Mouse (Mus musculus) MEL (cell line): ENCODE results near the gene Ankrd50. TPM values are rescaled to one million over a fixed set of nuclear protein-coding genes. Genes with fewer than 3 reads are reported as not detected.

Experiments used
- DNase-seq: peaks from one replicate; pipeline ENCODE4 v3.0.0; 2011; ENCODE audit warnings: low read depth, low spot score
- H3K27ac ChIP-seq: 2 replicates; pipeline ENCODE4 v1.5.1; 2012; ENCODE audit warnings: low read depth, mild to moderate bottlenecking, control low read depth, low read length, moderate library complexity; ENCODE audit not compliant: control insufficient read depth
- H3K27me3 ChIP-seq, 2 experiments: fragments of 150-350 bp in 1 of 2; sonication (generic) in 1 of 2; 2 replicates each; pipeline ENCODE4 v1.6.1; 2012; ENCODE audit warnings: low read length in 2 of 2, mild to moderate bottlenecking in 2 of 2, improper control_type of control experiment in 1 of 2, moderate library complexity in 1 of 2; ENCODE audit not compliant: insufficient read depth in 2 of 2, control insufficient read depth in 1 of 2
- H3K36me3 ChIP-seq, 2 experiments: 2 replicates each; pipeline ENCODE4 v1.6.1; 2012 to 2014; ENCODE audit warnings: low read length in 2 of 2, improper control_type of control experiment in 1 of 2, inconsistent platforms in 1 of 2, mild to moderate bottlenecking in 1 of 2; ENCODE audit not compliant: insufficient read depth in 2 of 2, control insufficient read depth in 1 of 2
- H3K4me1 ChIP-seq, 2 experiments: fragments of 150-350 bp in 1 of 2; sonication (generic) in 1 of 2; 2 replicates each; pipeline ENCODE4 v1.6.1; 2012; ENCODE audit warnings: low read length in 2 of 2, improper control_type of control experiment in 1 of 2, mild to moderate bottlenecking in 1 of 2; ENCODE audit not compliant: insufficient read depth in 2 of 2, control insufficient read depth in 1 of 2
- H3K4me3 ChIP-seq, 2 experiments: fragments of 150-350 bp in 1 of 2; sonication (generic) in 1 of 2; 2 replicates each; pipeline ENCODE4 v1.5.1; 2012; ENCODE audit warnings: low read depth in 2 of 2, low read length in 2 of 2, mild to moderate bottlenecking in 2 of 2, moderate library complexity in 2 of 2, control low read depth in 1 of 2, improper control_type of control experiment in 1 of 2; ENCODE audit not compliant: control insufficient read depth in 1 of 2, insufficient read depth in 1 of 2
- H3K79me2 ChIP-seq: 2 replicates; pipeline ENCODE4 v1.6.1; 2012; ENCODE audit warnings: mild to moderate bottlenecking, low read length, moderate library complexity; ENCODE audit not compliant: control insufficient read depth, poor library complexity, insufficient read depth
- H3K9ac ChIP-seq: 2 replicates; pipeline ENCODE4 v1.6.1; 2012; ENCODE audit warnings: low read depth, mild to moderate bottlenecking, control low read depth, low read length, moderate library complexity; ENCODE audit not compliant: control insufficient read depth, poor library complexity, severe bottlenecking
- H3K9me3 ChIP-seq: fragments of 150-350 bp; sonication (generic); replicated peaks from 2 replicates; pipeline ENCODE4 v1.6.1; 2012; ENCODE audit warnings: mild to moderate bottlenecking, low read length, improper control_type of control experiment, moderate library complexity; ENCODE audit not compliant: insufficient read depth
- BHLHE40 ChIP-seq: IDR thresholded peaks from 2 replicates; pipeline ENCODE4 v1.6.1; 2012; ENCODE audit warnings: low read depth, mild to moderate bottlenecking, inconsistent platforms, low read length, improper control_type of control experiment, borderline replicate concordance
- CHD1 ChIP-seq: IDR thresholded peaks from 2 replicates; pipeline ENCODE4 v1.6.1; 2012; ENCODE audit warnings: low read depth, mild to moderate bottlenecking, inconsistent platforms, low read length, improper control_type of control experiment
- CHD2 ChIP-seq: IDR thresholded peaks from 2 replicates; pipeline ENCODE4 v1.6.1; 2011; ENCODE audit warnings: low read length, improper control_type of control experiment
- ETS1 ChIP-seq: IDR thresholded peaks from 2 replicates; pipeline ENCODE4 v1.6.1; 2012; ENCODE audit warnings: low read depth, mild to moderate bottlenecking, inconsistent platforms, low read length, improper control_type of control experiment, moderate library complexity
- JUND ChIP-seq: IDR thresholded peaks from 2 replicates; pipeline ENCODE4 v1.6.1; 2011; ENCODE audit warnings: low read depth, mild to moderate bottlenecking, improper control_type of control experiment, low read length
- MAFK ChIP-seq: IDR thresholded peaks from 2 replicates; pipeline ENCODE4 v1.6.1; 2011; ENCODE audit warnings: low read depth, mild to moderate bottlenecking, low read length, improper control_type of control experiment, borderline replicate concordance
- MAX ChIP-seq: IDR thresholded peaks from 2 replicates; pipeline ENCODE4 v1.6.1; 2011; ENCODE audit warnings: low read length, improper control_type of control experiment
- MYB ChIP-seq: IDR thresholded peaks from 2 replicates; pipeline ENCODE4 v1.6.1; 2011; ENCODE audit warnings: mild to moderate bottlenecking, low read depth, low read length, improper control_type of control experiment
- NELFE ChIP-seq: IDR thresholded peaks from 2 replicates; pipeline ENCODE4 v1.6.1; 2011; ENCODE audit warnings: low read depth, low read length, improper control_type of control experiment
- NRF1 ChIP-seq: IDR thresholded peaks from 2 replicates; pipeline ENCODE4 v1.6.1; 2014; ENCODE audit warnings: low read depth, mild to moderate bottlenecking, inconsistent platforms, low read length, improper control_type of control experiment, moderate library complexity; ENCODE audit not compliant: poor library complexity, insufficient read depth, severe bottlenecking
- POLR2A ChIP-seq, 2 experiments: IDR thresholded peaks; 2 replicates each; pipeline ENCODE4 v1.6.1; 2011 to 2012; ENCODE audit warnings: low read length in 2 of 2, mild to moderate bottlenecking in 2 of 2, control low read depth in 1 of 2, improper control_type of control experiment in 1 of 2, low read depth in 1 of 2, moderate library complexity in 1 of 2; ENCODE audit not compliant: control insufficient read depth in 1 of 2, insufficient read depth in 1 of 2, poor library complexity in 1 of 2
- POLR2AphosphoS2 ChIP-seq: IDR thresholded peaks from 2 replicates; pipeline ENCODE4 v1.6.1; 2011; ENCODE audit warnings: low read length, improper control_type of control experiment
- POLR2AphosphoS5 ChIP-seq: IDR thresholded peaks from 2 replicates; pipeline ENCODE4 v1.6.1; 2012; ENCODE audit warnings: low read depth, borderline replicate concordance, mild to moderate bottlenecking, inconsistent platforms, low read length, moderate library complexity, mixed read lengths
- RAD21 ChIP-seq: IDR thresholded peaks from 2 replicates; pipeline ENCODE4 v1.6.1; 2011; ENCODE audit warnings: mild to moderate bottlenecking, low read depth, low read length, improper control_type of control experiment
- SIN3A ChIP-seq: IDR thresholded peaks from 2 replicates; pipeline ENCODE4 v1.6.1; 2012; ENCODE audit warnings: low read length, improper control_type of control experiment, inconsistent platforms
- SMC3 ChIP-seq: IDR thresholded peaks from 2 replicates; pipeline ENCODE4 v1.6.1; 2011; ENCODE audit warnings: low read depth, low read length, improper control_type of control experiment
- UBTF ChIP-seq: IDR thresholded peaks from 2 replicates; pipeline ENCODE4 v1.6.1; 2012; ENCODE audit warnings: low read depth, mild to moderate bottlenecking, inconsistent platforms, low read length, improper control_type of control experiment, moderate library complexity, borderline replicate concordance; ENCODE audit not compliant: insufficient read depth
- USF1 ChIP-seq: IDR thresholded peaks from 2 replicates; pipeline ENCODE4 v1.6.1; 2014; ENCODE audit warnings: low read depth, mild to moderate bottlenecking, inconsistent platforms, low read length, improper control_type of control experiment, moderate library complexity
- USF2 ChIP-seq, 2 experiments: IDR thresholded peaks; 2 replicates each; pipeline ENCODE4 v1.6.1; 2011 to 2012; ENCODE audit warnings: improper control_type of control experiment in 2 of 2, low read length in 2 of 2, borderline replicate concordance in 1 of 2, inconsistent platforms in 1 of 2, low read depth in 1 of 2, mild to moderate bottlenecking in 1 of 2; ENCODE audit not compliant: insufficient read depth in 1 of 2
- ZC3H11A ChIP-seq: IDR thresholded peaks from 2 replicates; pipeline ENCODE4 v1.6.1; 2012; ENCODE audit warnings: low read depth, mild to moderate bottlenecking, inconsistent platforms, low read length, improper control_type of control experiment
- ZKSCAN1 ChIP-seq: IDR thresholded peaks from 2 replicates; pipeline ENCODE4 v1.6.1; 2012; ENCODE audit warnings: low read depth, mild to moderate bottlenecking, inconsistent platforms, low read length, improper control_type of control experiment, moderate library complexity
- ZNF384 ChIP-seq: IDR thresholded peaks from 2 replicates; pipeline ENCODE4 v1.6.1; 2012; ENCODE audit warnings: low read depth, mild to moderate bottlenecking, inconsistent platforms, low read length, improper control_type of control experiment
- polyA plus RNA-seq, 2 experiments: library from polyadenylated mRNA; stranded (reverse) in 1 of 2; unstranded in 1 of 2; fragments of >175 nt in 1 of 2; fragments of >200 nt in 1 of 2; gene quantifications; 2 replicates each; pipeline versions ENCODE4 v1.2.1 to v1.2.4; 2012; ENCODE audit warnings: low replicate concordance in 2 of 2, low read depth in 1 of 2; ENCODE audit not compliant: insufficient read length in 2 of 2, insufficient read depth in 1 of 2, missing spikeins in 1 of 2
- total RNA-seq: library from RNA; depleted of rRNA; stranded (reverse); fragments of 300-350 nt; gene quantifications from 2 replicates; pipeline ENCODE4 v1.2.3, GENCODE M21; 2012

Ankrd50 gene
- total and polyA plus RNA-seq, 3 experiments: 4.4 to 7.8 TPM; not detected in 1

DNA sequence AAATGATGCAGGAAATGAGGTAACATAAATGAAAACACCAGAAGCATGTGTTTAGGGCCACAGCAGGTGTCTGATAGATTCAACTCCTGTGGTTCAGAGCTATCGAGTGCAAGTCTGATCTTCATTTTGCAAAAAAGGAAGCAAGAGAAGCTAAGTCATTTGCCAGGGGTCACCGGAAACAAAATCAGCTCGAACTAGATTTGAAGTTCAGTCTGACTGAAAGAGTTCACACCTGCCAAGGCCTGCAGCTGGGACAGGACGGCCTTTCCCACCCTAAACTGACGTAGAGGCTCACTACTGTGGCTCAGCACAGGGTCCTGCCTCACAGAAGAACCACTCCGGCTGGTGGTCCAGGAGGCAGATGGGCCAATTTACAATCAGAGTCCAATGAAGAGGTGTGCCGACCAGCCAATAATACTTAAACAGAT lies 44.1 kb downstream of the Ankrd50 start:
- Histone ChIP-seq H3K36me3 (no peaks in the 10 kb centered on the region), H3K9ac (no peak overlapping the region), H3K27me3 (no peaks in the 10 kb centered on the region), H3K4me1 (no peaks in the 10 kb centered on the region), H3K9me3 (no peaks in the 10 kb centered on the region), H3K79me2 (no peaks in the 10 kb centered on the region), H3K27ac (no peak overlapping the region), H3K4me3 (no peak overlapping the region)
- DNase-seq: no peak
- no peak for TF ChIP-seq BHLHE40
- no peak for TF ChIP-seq ZC3H11A
- no peak for TF ChIP-seq MAFK
- no peak for TF ChIP-seq NRF1
- TF ChIP-seq SMC3: no peak
- TF ChIP-seq POLR2AphosphoS5: no peak
- no peak for TF ChIP-seq RAD21
- no peak for TF ChIP-seq ZNF384
- TF ChIP-seq CHD1: no peak
- no peak for TF ChIP-seq NELFE
- TF ChIP-seq JUND: no peak

DNA sequence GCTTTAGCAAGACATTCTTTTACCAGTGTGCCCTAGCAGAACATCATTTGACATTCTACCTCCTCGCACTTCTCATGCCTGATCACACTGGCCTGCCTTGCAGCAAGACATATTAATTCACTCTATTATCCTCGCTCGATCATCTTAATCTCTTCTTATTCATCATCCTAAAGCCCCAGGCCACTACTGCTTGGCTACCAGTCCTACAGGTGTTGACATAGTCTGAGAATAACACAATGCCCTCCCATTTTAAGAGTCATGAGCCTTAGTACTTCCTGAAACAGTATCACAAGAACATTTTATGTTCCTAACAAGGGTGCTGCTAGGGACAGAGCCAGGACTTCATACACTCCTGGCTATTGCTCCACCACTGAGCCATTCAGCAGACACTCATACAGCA lies 48.0 kb downstream of the Ankrd50 start:
- no peaks in the 10 kb centered on the region for H3K4me1 ChIP-seq
- H3K36me3 ChIP-seq: no peaks in the 10 kb centered on the region; a peak in 2 of 4 replicates
- H3K9ac ChIP-seq: no peak overlapping the region
- H3K9me3 ChIP-seq: no peaks in the 10 kb centered on the region
- no peak overlapping the region for H3K27ac ChIP-seq
- TF ChIP-seq USF2 (IDR thresholded peaks at IDR 0.05; ENCODE audit: borderline replicate concordance in 1 of 2, insufficient read depth in 1 of 2, low read depth in 1 of 2, low read length in 2 of 2) (no peak), POLR2A (IDR thresholded peaks at IDR 0.05; ENCODE audit: control insufficient read depth in 1 of 2, insufficient read depth in 1 of 2, low read depth in 1 of 2, low read length in 2 of 2, poor library complexity in 1 of 2) (no peak), MAX (no peak), POLR2AphosphoS2 (no peak), CHD2 (no peak)
- H3K27me3 ChIP-seq: no peaks in the 10 kb centered on the region
- no peaks in the 10 kb centered on the region for H3K79me2 ChIP-seq
- no peak for DNase-seq
- H3K4me3 ChIP-seq: no peak overlapping the region

GRCm38 (mm10) chr3:38435828-38436227 lies 48.8 kb downstream of the Ankrd50 start:
- Histone ChIP-seq H3K9ac (no peak overlapping the region), H3K27me3 (no peaks in the 10 kb centered on the region), H3K36me3 (no peaks in the 10 kb centered on the region; a peak in 2 of 4 replicates), H3K4me3 (no peak overlapping the region), H3K27ac (no peak overlapping the region), H3K4me1 (no peaks in the 10 kb centered on the region)
- DNase-seq: no peak
- TF ChIP-seq MYB (no peak), UBTF (no peak), ETS1 (no peak), ZC3H11A (no peak), SIN3A (no peak), ZKSCAN1 (no peak), POLR2AphosphoS5 (no peak), POLR2AphosphoS2 (no peak), USF1 (no peak), NELFE (no peak)
- TF ChIP-seq, all 39 proteins: peak for 0
- Histone ChIP-seq H3K79me2 (no peaks in the 10 kb centered on the region), H3K9me3 (no peaks in the 10 kb centered on the region)
